Mouse (Mus musculus): Measurements from ENCODE around the gene Taf11. TPM values are rescaled to one million over a fixed set of nuclear protein-coding genes. Genes with fewer than 3 reads are reported as not detected.

Gene Taf11
- total and polyA plus RNA-seq, 2 experiments: 5.1 to 8.9 TPM

DNA sequence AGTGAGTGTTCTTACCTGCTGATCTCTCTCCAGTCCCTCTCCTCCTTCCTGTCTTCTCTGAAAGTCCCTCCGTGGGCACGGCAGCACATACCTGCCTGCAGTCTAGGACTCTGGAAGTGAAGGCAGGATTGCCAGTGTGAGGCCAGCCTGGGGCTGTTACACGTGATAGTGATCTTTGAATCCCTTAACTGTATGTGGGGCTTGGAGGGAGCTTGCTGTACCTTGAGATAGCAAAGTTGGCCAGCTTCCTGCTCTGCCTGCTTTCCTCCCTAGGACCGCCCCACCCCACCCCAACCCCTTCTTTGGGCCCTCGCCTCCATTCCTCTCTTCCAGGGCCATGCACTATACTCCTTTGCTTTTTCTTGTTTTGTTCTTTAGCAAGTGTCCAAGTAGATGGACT is 35.1 kb downstream of the Taf11 start:
- no peak for TF ChIP-seq POLR2A (IDR thresholded peaks at IDR 0.05; ENCODE audit: extremely low read depth, insufficient read depth, low read length)
- no peak for TF ChIP-seq CTCF (IDR thresholded peaks at IDR 0.05; ENCODE audit: low read depth, low read length)
- DNase-seq (ENCODE audit: extremely low read depth, low read depth, low spot score): no peak
- H3K79me2 ChIP-seq (ENCODE audit: control insufficient read depth, insufficient read depth, low read length): peaks cover 19% of the 10 kb centered on the region; the same call in 1 of the 2 replicates
- H3K27me3 ChIP-seq (ENCODE audit: control insufficient read depth, insufficient read depth, low read length): no peaks in the 10 kb centered on the region
- H3K9ac ChIP-seq (ENCODE audit: low read depth, low read length): no peak overlapping the region
- H3K4me1 ChIP-seq (ENCODE audit: control insufficient read depth, insufficient read depth, low read length): no peaks in the 10 kb centered on the region; the same call in 1 of the 2 replicates
- H3K36me3 ChIP-seq (ENCODE audit: control insufficient read depth, insufficient read depth, low read length): 0 out of 2 replicates have a peak, but pooled peaks cover 2% of the 10 kb centered on the region
- no peak overlapping the region for H3K27ac ChIP-seq (replicated peaks; ENCODE audit: insufficient read depth, low read depth, low read length)
- 61% methylated on average over 5 of the region's 5 CpGs for WGBS
- no peak overlapping the region for H3K4me3 ChIP-seq (ENCODE audit: insufficient read depth, low read depth, low read length)

DNA sequence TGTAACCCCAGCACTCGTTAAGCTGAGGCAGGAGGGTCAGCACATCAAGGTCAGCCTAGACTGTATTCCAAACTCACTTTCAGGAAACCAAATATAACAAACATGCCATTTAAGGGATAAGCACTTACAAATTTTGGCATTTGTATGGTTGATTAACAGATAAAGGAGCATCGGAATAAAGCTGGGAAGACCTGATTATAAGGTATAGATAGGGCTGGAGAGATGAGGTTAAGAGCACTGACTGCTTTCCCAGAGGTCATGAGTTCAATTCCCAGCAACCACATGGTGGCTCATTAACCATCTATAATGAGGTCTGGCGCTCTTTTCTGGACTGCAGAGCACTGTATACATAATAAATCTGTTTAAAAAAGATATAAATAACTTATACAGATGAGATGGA is 36.1 kb downstream of the Taf11 start:
- H3K79me2 ChIP-seq (ENCODE audit: control insufficient read depth, insufficient read depth, low read length): peaks cover 19% of the 10 kb centered on the region; the same call in 1 of the 2 replicates
- WGBS: 71% methylated on average over 3 of the region's 3 CpGs

GRCm38 (mm10) chr17:27871851-27872250 is 37.8 kb downstream of the Taf11 start:
- Histone ChIP-seq H3K27me3 (ENCODE audit: control insufficient read depth, insufficient read depth, low read length) (no peaks in the 10 kb centered on the region), H3K4me3 (ENCODE audit: insufficient read depth, low read depth, low read length) (no peak overlapping the region), H3K27ac (replicated peaks; ENCODE audit: insufficient read depth, low read depth, low read length) (no peak overlapping the region), H3K9ac (ENCODE audit: low read depth, low read length) (no peak overlapping the region), H3K36me3 (ENCODE audit: control insufficient read depth, insufficient read depth, low read length) (no peaks in the 10 kb centered on the region), H3K79me2 (ENCODE audit: control insufficient read depth, insufficient read depth, low read length) (peaks cover 26% of the 10 kb centered on the region; the same call in 1 of the 2 replicates), H3K4me1 (ENCODE audit: control insufficient read depth, insufficient read depth, low read length) (no peaks in the 10 kb centered on the region; the same call in 1 of the 2 replicates)
- no peak for DNase-seq (ENCODE audit: extremely low read depth, low read depth, low spot score)
- TF ChIP-seq CTCF (IDR thresholded peaks at IDR 0.05; ENCODE audit: low read depth, low read length): no peak
- TF ChIP-seq POLR2A (IDR thresholded peaks at IDR 0.05; ENCODE audit: extremely low read depth, insufficient read depth, low read length): no peak
- 94% methylated on average over 3 of the region's 3 CpGs for WGBS

More for the DNA sequence above, 36.1 kb downstream of the Taf11 start:
- H3K27ac ChIP-seq (replicated peaks; ENCODE audit: insufficient read depth, low read depth, low read length): no peak overlapping the region
- H3K27me3 ChIP-seq (ENCODE audit: control insufficient read depth, insufficient read depth, low read length): no peaks in the 10 kb centered on the region
- no peak for TF ChIP-seq CTCF (IDR thresholded peaks at IDR 0.05; ENCODE audit: low read depth, low read length)
- no peak for TF ChIP-seq POLR2A (IDR thresholded peaks at IDR 0.05; ENCODE audit: extremely low read depth, insufficient read depth, low read length)
- 0 out of 2 replicates have a peak, but pooled peaks cover 1% of the 10 kb centered on the region for H3K36me3 ChIP-seq (ENCODE audit: control insufficient read depth, insufficient read depth, low read length)
- no peak for DNase-seq (ENCODE audit: extremely low read depth, low read depth, low spot score)
- no peak overlapping the region for H3K4me3 ChIP-seq (ENCODE audit: insufficient read depth, low read depth, low read length)
- H3K4me1 ChIP-seq (ENCODE audit: control insufficient read depth, insufficient read depth, low read length): no peaks in the 10 kb centered on the region; the same call in 1 of the 2 replicates
- no peak overlapping the region for H3K9ac ChIP-seq (ENCODE audit: low read depth, low read length)

GRCm38 (mm10) chr17:27866737-27867136 is 42.9 kb downstream of the Taf11 start:
- 73% methylated on average over 4 of the region's 4 CpGs for WGBS
- no peak for DNase-seq (ENCODE audit: extremely low read depth, low read depth, low spot score)
- Histone ChIP-seq H3K79me2 (ENCODE audit: control insufficient read depth, insufficient read depth, low read length) (peaks cover 35% of the 10 kb centered on the region), H3K4me3 (ENCODE audit: insufficient read depth, low read depth, low read length) (no peak overlapping the region), H3K9ac (ENCODE audit: low read depth, low read length) (no peak overlapping the region), H3K27ac (replicated peaks; ENCODE audit: insufficient read depth, low read depth, low read length) (no peak overlapping the region), H3K36me3 (ENCODE audit: control insufficient read depth, insufficient read depth, low read length) (no peaks in the 10 kb centered on the region), H3K27me3 (ENCODE audit: control insufficient read depth, insufficient read depth, low read length) (no peaks in the 10 kb centered on the region), H3K4me1 (ENCODE audit: control insufficient read depth, insufficient read depth, low read length) (no peaks in the 10 kb centered on the region)
- no peak for TF ChIP-seq CTCF (IDR thresholded peaks at IDR 0.05; ENCODE audit: low read depth, low read length)
- TF ChIP-seq POLR2A (IDR thresholded peaks at IDR 0.05; ENCODE audit: extremely low read depth, insufficient read depth, low read length): no peak

DNA sequence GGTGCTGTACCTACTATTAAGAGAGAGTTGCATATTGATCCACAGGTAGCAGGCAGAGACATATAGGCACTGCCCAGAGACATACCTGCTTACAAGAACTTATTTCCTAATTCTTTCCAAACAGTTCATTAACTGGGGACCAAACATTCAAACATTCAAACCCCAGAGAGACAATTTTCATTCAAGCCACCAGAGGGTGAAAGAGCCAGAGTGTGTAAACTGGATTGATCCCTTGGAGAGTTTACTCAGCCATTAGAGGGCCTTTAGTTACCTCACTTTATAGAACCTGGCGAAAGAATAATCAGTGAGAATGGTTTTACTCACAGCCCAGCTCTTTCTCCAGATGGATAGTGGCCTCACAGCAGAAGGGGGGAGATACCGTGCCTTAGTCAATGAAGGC is 44.2 kb downstream of the Taf11 start:
- Histone ChIP-seq H3K9ac (ENCODE audit: low read depth, low read length) (no peak overlapping the region), H3K27ac (replicated peaks; ENCODE audit: insufficient read depth, low read depth, low read length) (no peak overlapping the region), H3K36me3 (ENCODE audit: control insufficient read depth, insufficient read depth, low read length) (no peaks in the 10 kb centered on the region), H3K27me3 (ENCODE audit: control insufficient read depth, insufficient read depth, low read length) (no peaks in the 10 kb centered on the region), H3K79me2 (ENCODE audit: control insufficient read depth, insufficient read depth, low read length) (peaks cover 37% of the 10 kb centered on the region), H3K4me1 (ENCODE audit: control insufficient read depth, insufficient read depth, low read length) (no peaks in the 10 kb centered on the region), H3K4me3 (ENCODE audit: insufficient read depth, low read depth, low read length) (no peak overlapping the region)
- WGBS: 65% methylated on average over 2 of the region's 2 CpGs
- TF ChIP-seq CTCF (IDR thresholded peaks at IDR 0.05; ENCODE audit: low read depth, low read length): no peak
- TF ChIP-seq POLR2A (IDR thresholded peaks at IDR 0.05; ENCODE audit: extremely low read depth, insufficient read depth, low read length): no peak
- peak; percentile 11 for DNase-seq (ENCODE audit: extremely low read depth, low read depth, low spot score)

DNA sequence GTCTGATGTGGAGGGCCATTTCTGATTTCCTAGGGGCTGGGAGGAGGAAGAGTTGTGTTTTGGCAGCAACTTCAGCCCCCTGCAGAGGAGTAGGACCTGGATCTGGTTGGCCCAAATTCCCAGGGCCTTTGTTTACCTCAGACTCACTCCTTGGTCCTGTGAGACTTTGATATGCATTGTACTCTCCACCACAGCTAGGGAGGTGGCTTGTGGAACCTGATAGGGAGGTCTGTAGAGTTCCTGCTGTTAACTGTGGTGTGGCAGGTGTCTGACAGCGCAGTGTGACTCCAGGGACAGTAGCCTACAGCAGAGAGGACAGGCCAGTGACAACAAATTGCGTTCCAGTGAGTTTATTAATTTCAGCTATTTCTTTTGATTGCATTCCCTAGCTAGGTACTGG is 50.5 kb downstream of the Taf11 start:
- no peak for DNase-seq (ENCODE audit: extremely low read depth, low read depth, low spot score)
- Histone ChIP-seq H3K27ac (replicated peaks; ENCODE audit: insufficient read depth, low read depth, low read length) (no peak overlapping the region), H3K4me3 (ENCODE audit: insufficient read depth, low read depth, low read length) (no peak overlapping the region), H3K36me3 (ENCODE audit: control insufficient read depth, insufficient read depth, low read length) (no peaks in the 10 kb centered on the region), H3K27me3 (ENCODE audit: control insufficient read depth, insufficient read depth, low read length) (no peaks in the 10 kb centered on the region), H3K79me2 (ENCODE audit: control insufficient read depth, insufficient read depth, low read length) (peaks cover 18% of the 10 kb centered on the region), H3K9ac (ENCODE audit: low read depth, low read length) (no peak overlapping the region), H3K4me1 (ENCODE audit: control insufficient read depth, insufficient read depth, low read length) (peaks cover 10% of the 10 kb centered on the region)
- WGBS: 86% methylated on average over 2 of the region's 2 CpGs
- no peak for TF ChIP-seq CTCF (IDR thresholded peaks at IDR 0.05; ENCODE audit: low read depth, low read length)
- no peak for TF ChIP-seq POLR2A (IDR thresholded peaks at IDR 0.05; ENCODE audit: extremely low read depth, insufficient read depth, low read length)
